Mouse (Mus musculus) skeletal muscle tissue, postnatal 0 days (tissue): ENCODE data around the gene Arhgap32. TPM values are rescaled to one million over a fixed set of nuclear protein-coding genes. Genes with fewer than 3 reads are reported as not detected.

Experiments used
- microRNA-seq, 2 experiments: library from miRNA; unstranded; fragments of <30 nt; microRNA quantifications; one replicate each; pipeline ENCODE4; 2016
- polyA plus RNA-seq: library from polyadenylated mRNA; unstranded; fragments of >200 nt; fragmentation: Nextera tagmentation; extraction: Ambion mirVana; gene quantifications from 2 replicates; pipeline ENCODE4 v1.2.1, GENCODE M21; 2015

Arhgap32 gene
- 4.3 TPM in 2 replicates for polyA plus RNA-seq

DNA sequence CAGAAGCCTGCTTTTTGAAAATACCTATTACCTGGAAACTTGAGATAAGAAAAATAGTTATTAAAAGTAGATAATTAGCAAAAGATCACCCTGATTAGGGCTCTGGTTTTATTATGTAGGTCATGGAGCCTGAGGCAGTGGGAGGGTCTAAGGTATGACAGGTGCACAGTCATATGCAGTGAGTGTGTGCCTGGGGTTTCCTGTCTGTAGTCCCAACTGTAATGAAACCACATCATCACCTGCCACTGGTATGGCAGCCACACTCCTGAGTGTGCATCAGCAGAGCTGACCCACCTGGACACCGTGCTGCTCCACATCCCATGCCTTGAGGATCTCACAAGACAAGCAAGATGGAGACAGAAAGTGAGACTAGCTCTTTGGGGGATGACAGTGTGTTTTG is at the start of gene Arhgap32:
Gene Arhgap32, plus strand, starts transcription at position 351 of the 400 bp plus-strand sequence.

Small RNA genes within 50 kb of the gene (microRNA-seq; reads per million reads assigned to microRNA genes)
- gene Gm44453 = 0 reads per million in 2 experiments

Other genes with a start within 250 kb of the Arhgap32 start
- 0.46 and 0.73 TPM in 2 replicates for gene Barx2, start 202.7 kb upstream of the Arhgap32 start, polyA plus RNA-seq
- not detected in 2 replicates for gene Kcnj5, start 228.2 kb downstream of the Arhgap32 start, polyA plus RNA-seq